Mouse (Mus musculus) cerebellum, adult 8-10 months (tissue): ENCODE measurements around the gene Mib2.
"Not testable (repeated sequence)": the region's sequence is repeated elsewhere in the genome, so short reads cannot be mapped to it uniquely, and the experiment has no call there.

Experiments
- DNase-seq: peaks from one replicate; pipeline ENCODE4 v3.0.0; 2022

Gene Mib2

DNA sequence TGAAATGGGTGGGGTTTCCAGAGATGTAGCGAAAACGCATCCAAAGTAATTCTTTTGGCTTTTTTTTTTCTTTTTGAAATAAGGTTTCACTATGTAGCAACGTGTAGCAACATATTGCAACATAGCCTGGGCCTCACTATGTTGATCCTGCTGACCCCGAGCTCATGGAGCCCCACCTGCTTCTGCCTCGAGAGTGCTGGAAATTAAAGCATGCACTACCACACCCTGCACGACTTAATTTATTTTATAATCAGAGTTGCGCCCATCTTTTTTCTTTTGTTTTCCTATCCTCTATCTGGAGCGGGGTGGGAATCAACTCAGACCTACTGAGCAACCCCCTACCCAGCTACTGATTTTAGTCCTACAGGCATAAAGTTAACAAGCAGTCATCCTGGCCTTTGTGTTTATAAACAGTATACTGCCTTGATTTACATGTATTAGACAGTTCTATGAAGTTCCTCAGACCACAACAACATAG lies 639 bp upstream of the Mib2 start:
- no peak for DNase-seq

DNA sequence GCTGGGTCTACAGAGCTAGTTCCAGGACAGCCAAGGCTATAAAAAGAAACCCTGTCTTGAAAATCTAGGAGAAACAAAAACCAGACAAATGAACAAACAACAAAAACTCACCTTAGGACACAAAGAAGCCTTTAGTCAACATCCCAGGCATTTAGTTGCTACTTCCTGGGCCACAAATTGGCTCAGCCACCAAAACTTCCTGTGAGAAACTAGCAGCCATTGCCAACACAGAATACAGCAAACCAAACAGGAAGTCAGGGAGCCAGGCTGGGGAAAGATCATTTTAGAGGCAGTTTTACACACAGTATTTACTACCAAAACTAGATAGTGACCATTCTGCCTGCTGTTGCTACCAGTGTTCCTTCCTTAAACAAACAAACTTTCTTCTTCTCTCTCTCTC lies 2.1 kb downstream of the Mib2 start:
- no peak for DNase-seq

DNA sequence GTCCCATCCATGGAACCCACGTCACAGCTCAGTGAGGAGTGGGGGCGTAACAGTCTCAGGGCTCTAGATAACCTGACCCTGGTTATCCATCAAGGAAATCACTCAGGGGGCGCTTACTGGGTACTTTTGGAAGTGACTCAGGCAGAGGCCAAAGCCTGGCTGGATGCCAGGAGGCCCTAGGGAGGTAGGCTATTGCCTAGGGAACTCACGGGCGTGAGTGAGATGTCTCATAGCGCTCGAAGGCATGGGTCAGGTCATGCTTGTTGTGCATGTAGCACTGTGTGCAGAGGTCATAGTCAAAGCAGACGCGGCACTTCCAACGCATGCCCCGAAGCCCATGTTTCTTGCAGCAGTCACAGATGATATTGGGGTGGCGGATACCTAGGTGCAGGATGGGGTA lies 8.4 kb downstream of the Mib2 start:
- DNase-seq = no peak

DNA sequence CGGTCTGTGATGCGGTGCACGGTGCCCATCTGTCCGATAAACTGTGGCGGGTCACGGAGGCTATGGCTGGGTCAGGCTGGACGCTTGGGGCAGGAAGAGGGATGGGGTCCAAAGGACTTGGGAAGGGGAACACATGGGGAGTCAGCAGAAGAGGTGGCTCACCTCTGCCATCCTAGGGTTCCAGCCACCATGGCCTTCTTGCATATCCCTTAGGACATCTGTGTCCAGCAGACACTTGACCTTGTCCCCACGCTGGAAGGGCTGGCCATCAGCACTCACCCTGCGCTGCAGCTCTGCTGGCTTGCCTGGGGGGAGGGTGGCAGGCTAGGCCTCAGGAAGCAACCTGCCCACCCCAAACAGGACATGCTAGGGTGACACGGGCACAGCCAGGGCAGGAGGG lies 10.0 kb downstream of the Mib2 start:
- DNase-seq = no peak

DNA sequence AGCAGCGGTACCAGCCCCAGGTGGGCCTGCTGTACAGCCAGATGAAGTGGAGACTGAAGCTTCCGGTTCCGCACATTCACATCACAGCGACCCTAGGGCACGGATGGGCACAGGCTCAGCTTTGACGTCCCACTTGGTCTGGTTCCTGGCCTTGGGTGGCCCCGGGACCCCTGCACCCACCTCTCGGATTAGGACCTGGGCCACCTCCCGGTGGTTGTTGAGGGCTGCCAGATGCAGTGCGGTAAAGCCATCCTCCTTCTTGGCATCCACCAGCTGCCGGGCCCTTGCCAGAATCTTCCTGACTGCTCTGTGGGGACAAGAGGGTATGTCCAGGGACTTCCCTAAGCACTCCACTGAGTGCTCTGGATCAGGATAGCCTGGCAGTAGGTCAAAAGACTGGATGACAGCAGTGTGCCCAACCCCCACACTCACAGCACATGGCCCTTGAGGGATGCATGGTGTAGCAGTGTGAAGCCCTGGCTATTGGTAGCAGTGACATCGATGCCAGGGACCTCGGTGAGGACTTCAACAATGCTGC lies 12.7 kb downstream of the Mib2 start:
- DNase-seq = peak; percentile 45

DNA sequence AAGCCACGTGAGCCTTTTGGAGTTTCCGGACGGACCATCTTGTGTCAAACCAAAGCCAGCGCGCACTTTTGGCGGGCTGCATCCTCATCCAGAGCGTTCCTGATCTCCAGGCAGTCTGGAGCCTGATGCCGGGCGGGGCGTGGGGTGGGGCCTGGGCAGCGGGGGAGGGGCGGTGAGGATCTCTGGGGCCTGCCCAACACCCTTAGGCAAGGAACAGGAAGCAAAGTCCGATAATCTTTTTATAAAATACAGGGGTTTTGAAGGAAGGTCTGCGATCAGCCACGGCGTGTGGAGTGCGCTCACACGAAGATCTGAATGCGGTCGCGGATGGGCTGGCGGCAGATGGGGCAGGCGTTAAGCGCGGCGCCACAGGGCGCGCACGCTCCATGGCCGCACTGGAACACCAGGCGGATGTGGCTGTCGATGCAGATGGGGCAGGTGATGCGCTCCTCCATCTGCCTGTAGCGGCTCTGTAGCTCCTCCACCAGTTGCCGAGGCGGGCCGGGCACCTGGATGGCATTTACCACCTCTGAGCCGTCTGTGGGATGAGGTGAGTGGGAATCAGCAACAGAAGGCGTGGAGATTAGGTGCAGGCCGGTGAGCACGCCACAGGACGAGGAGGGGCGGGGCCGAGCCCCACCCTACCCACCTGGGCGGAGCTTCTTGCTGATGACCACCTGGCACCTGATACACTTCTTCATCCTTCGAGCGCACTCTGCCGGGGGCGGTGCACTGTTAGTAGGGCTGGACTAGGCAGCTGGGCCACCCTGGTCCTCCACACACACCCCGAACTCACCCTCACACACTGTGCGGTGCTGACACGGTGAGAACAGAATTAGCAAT lies 14.3 kb downstream of the Mib2 start:
- peak; percentile 71 for DNase-seq

DNA sequence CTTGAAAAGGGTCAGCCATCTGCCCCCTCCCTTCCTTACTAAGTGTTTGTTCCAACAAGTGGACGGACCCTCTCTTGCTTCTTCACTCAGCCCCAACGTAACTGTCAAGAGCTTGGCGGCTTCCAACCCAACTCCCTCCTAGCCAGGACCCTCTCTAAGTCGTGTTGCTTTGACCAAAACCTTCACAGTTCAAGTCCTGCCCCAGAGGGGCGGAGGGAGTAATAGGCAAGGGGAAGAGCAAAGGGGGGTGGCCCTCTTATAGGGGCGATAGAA lies 14.9 kb downstream of the Mib2 start:
- no peak for DNase-seq

DNA sequence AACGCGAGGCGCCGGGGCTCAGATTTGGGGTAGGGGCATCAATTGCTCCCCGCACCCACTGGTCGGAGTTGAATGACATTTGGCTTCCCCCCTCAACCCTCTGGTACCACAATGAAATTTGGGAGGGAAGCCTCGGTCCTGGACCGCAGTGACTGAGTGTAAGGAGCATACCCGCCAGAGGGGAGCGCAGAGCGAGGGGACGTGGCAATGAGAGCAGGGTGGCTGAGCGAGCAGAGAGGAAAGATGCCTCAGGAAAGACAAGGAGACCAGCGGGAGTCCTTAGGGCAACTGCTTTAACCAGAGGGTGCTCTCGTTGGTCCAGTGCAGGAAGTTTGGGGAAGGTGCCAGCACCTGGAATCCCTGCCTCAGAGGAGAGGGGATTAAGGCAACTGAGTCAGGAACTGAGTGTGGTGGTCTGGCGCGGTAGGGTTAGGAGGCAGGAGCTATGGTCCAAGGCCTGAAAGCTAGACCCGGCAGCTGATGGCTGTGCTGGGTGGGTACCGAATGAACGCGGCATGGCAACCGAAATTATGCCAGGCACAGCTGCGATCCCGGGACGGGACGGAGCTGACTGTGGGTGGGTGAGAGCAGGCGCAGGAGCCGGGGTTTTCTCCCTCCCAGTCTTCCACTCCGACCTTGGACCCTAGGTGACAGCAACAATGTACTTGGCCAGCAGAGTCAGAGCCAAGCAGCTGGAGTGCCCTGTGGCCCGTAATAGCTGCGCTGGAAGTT lies 15.4 kb downstream of the Mib2 start:
- peak; percentile 65 for DNase-seq

DNA sequence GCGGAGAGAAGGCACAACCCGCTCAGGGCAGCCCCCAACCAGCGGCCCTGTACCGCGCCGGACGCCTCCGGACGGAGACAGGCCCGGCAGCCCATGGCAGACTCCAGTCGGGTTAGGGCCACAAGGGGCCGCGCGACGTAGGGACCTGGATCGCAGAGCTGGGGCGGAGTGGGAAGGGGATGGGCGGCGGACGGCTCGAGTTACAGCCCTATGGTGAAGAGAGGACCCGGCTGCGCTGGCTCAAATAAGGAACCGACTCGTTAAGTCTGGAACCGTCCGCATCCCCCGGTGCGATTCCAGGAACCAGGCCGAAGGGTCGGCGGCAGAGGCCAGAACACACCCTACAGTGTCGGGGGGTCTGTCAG lies 15.9 kb downstream of the Mib2 start, which contains the start of gene Mmp23:
Mmp23 (minus strand) TSS at position 299 of the 365 bp plus-strand sequence.
- DNase-seq = no peak

DNA sequence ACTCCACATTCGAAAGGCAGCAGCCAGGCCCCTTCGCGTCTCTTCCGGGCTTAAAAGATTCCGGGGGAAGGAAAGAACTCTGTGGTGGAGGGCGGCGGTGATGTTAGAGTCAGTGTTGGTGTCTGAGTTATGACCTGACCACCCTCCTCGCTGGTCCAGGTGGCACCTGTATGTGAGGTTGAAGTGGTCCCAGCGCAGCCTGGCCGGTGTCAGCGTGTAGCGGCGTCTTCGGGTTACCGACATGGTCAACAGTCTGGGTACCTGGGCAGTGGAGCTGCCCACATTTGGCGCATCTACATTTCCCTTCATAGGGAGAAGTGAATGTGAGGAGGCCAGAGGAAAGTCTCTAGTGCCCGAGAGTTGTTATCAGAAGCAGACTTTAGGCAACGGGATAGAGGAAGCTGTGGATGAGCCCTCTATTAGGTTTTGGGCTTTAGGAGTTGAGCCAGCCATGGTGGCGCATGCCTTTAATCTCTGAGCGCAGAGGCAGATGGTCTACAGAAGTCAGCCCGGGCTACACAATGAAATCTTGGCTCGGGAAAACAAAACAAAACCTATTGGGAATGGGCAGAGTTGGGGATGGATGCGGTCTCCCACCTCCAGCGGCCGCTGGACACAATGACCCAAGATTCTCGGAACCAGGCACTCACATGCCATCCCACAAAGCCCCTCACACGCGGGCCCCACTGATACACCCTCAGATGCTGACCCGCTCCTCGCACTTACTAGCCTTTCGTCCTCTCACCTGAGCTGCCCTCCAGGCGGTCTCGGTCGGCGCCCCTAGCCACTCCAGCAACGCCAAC lies 16.5 kb downstream of the Mib2 start:
- peak; percentile 65 for DNase-seq

DNA sequence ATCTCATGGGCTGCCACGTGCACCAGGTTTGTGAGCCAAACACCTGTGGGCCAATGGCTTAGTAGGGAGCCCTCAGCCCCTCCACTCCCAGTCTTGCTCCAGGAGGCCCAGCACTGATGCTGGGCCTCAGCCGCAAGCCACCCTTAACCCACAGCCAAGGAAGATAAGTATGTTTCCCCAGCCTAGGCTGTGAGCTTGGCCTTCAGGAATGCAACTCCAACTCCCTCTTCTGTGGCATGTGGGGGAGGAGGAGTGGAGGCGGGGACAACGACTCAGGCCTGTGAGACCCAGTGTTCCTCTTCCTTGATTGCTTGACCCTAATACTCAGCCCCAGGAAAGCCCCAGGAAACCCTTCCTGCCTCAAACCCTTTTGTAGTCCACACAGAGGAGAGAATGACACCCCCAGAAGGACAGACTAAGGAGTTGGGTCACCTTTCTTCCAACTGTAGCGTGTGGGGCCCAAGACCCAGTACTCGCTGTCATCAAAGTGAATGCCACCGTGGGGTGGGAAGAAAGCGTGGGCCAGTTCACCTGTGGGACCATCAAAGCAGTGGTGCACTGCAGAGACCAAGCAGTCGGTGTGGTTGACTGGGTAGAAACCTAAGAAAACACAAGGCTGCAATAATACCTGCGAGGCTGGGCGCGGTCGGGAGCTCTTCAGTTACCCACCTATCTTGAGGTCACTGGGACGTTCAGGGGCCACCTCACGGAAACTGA lies 17.3 kb downstream of the Mib2 start:
- no peak for DNase-seq

DNA sequence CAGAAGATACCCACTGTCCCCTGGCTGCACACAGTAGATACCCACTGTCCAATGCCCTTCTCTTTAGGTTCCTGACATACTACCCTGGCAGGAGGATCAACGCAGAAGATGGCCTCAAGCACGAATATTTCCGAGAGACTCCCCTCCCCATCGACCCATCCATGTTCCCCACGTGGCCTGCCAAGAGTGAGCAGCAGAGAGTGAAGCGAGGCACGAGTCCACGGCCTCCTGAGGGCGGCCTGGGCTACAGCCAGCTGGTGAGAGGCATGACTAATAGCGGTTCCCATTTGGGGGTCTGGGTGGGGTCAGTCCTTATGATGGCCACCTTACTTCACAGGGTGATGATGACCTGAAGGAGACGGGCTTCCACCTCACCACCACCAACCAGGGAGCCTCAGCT lies 19.6 kb downstream of the Mib2 start:
- no peak for DNase-seq

DNA sequence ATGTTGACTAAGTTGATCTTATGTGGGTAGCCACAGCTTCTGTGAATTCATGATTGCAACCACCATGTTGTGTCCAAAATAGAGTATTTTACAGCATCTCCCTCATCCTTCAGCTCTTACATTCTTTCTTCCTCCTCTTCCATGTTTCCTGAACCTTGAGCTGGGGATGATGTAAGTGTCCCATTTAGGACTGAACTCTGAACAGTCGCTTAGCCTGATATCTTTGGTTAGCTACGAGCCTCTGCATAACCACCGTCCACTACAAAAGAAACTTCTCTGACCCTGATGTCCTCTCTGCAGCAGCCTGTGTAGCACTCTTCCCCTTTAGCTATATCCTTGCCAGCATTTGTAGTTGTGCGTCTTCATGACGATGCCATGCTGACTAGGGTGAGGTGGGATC lies 23.3 kb downstream of the Mib2 start:
- no peak for DNase-seq

DNA sequence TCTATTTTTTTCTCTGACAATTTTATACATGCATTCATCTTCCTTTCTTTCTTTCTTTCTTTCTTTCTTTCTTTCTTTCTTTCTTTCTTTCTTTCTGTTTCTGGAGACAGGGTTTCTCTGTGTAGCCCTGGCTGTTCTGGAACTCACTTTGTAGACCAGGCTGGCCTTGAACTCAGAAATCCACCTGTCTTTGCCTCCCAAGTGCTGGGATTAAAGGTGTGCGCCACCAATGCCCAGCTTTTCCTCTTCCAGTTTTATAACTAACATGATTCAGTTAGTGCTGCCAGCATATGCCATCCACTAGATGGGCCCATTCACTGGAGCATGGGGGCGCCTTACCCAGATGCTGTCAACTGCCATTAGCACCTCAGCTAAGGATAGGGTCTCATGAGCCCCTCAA lies 23.7 kb downstream of the Mib2 start, which contains the start of gene Gm10563:
Gm10563 (minus strand) TSS at position 101 of the 400 bp plus-strand sequence.
- not testable (repeated sequence) for DNase-seq

DNA sequence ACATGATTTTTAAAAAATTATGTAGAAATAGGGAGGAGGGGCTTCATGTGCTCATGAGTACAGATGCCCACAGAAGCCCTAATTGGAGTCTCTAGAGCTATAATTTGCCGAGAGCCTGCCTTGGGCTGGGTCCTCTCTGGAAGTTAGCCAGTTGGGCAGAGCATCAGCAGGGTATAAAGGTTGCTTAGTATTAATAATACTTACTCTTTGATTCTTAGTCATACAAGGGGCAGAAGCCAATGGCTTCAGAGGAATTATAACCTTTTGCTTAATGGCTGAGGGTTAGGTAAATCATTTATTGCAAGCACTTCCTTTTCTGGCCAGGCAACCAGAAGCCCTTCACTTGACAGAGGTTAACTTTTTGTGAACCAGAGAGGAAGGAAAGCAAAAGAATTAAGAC lies 25.5 kb downstream of the Mib2 start:
- DNase-seq = no peak

DNA sequence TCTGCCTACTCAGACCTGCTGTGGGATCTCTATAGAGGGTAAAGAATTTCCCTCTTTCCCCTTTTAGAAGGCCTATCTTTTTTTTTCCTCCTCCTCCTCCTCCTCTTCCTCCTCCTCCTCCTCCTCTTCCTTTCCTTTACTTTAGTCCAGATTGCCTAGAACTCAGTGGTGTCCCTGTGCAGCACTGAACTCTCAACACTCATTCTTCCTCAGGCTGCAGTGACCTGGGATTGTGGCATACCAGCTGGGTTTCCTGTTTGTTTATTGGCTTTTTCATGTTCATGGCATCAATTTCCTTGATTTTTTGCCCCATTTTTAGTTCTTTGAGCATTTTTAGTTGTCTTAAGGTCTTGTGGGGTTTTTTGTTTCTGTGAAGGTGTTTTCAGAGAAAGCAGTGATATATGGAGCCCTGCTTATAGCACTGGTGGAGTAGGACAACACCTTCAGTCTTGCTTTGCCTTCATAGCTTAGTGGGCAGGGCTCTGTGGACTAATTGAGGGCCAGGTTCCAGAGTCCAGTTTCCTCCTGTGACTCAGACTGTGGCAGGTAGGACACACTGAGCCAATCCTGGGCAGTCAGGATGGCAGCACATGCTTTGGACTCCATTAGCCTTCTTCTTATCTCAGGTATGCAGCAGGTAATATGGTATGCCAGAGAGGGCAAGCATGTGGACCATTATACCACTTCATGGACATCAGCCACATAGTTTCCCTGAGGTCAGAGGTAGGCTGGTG lies 33.1 kb downstream of the Mib2 start:
- DNase-seq = no peak

DNA sequence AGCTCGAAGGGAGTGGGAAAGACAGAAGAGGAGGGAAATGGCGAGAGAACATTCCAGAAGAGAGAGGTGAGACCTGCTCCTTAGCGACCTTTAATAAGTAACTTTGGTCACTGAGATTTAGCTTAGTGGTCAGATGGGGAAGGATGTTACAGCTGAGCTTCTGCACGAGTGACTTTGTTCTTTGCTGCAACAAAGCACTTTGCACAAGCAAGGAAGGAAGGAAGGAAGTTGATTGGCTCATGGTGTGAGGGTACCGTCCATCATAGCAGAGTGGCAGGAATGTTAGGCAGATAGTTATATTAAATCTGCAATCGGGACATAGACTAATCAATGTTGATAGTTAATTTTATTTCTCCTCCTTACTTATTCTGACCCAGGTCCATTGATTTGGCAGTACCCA lies 38.7 kb downstream of the Mib2 start:
- no peak for DNase-seq

DNA sequence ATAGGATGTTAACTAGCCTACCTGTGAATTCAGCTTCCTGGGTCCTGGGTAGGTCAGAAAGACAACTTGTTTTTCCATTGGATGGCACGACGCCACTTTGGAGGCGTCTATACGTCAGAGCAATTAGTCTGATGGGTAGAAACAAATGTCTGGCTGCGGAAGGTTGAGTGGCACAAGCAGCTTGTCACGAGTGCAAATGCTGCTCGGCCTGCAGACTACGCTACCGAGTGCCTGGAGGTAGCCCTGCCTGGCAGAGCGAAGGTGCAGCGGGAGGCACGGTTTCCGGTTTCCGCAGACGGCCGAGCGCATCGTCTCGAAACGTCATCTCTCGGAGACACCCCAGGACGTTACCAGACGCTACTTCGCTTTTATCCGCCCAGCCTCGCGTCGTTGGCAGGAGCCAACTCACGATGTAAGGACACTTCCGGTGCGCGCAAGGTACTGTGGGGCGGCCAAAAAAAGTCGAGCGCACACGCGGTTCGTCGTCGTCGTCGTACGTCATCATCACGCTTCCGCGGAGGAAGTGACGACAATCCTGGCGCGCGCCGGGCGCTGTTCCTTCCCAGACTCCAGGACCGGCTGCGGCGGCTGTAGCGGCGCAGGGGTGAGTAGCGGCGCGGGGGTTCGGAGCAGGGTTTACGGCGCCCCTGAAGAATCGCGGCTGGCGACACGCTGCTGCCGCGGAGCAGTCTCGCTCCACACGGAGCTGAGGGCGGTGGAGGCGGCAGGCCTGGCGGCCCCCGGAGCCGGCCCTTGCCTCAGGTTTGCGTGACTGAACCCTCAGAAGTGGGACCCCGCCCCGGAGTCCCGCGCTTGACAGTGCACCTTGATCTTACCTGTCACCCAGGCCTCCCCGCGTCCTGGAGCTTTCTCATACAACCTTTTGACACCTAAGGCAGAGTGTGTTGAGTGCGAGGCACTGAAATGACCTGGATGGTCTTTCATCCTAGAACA lies 44.4 kb downstream of the Mib2 start, which contains the start of gene Cdk11b:
Cdk11b (plus strand) TSS at position 517 of the 954 bp plus-strand sequence.
- peak; percentile 95 for DNase-seq

DNA sequence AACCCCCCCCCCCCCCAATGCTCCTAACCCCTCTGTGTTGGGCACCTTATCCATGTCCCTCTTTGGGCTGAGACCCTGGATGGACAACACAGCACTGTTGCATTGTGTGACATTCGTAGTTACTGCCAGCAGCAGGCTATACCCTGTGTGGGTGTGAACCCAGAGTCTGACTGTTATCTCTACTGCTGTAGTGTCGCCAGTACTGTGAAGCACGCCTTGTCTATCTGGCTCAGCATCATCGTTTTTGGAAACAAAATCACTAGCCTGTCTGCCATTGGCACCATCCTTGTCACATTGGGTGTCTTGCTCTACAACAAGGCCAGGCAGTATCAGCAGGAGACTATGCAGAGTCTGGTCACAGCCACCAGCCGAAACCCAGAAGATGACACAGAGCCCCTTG lies 50.7 kb downstream of the Mib2 start:
- DNase-seq = no peak

DNA sequence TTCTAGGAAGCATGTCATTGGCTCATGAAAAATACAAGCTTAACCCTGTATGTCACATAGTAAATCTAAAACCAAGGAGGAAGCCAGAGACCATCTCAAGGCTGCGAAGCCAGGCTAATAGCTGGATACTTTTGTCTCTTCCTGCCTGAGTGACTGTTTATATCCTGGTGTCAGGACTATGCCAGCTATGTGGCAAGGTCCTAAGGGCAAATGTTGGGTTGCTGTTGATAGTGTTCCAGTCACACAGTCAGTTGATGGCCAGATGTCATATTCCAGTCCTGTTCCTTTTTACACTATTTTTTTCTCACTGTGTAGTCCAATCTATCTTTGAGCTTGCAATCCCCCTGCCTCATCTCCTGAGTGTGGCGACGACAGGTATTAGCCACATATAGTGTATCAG lies 55.7 kb downstream of the Mib2 start:
- DNase-seq = no peak

DNA sequence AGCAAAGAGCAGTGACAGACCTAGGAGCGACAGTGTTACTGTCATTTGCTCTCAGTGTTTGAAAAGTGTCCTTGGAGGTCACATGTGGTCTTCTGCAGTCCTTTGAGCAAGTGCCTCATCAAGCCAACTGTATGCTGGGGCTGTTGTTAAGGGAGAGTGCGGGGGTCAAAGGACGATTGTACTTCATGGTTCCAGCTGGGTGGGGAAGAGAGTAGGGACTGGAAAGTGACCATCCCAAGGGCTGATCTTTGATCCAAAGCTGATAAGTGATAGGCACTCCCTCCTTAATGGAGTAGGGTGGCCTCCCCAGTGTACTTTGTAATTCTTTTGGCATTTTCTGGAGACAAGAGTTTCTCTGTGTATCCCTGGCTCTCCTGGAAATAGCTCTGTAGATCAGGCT lies 57.1 kb downstream of the Mib2 start:
- no peak for DNase-seq
